Mouse (Mus musculus) kidney, embryonic 15.5 days (tissue): ENCODE results near the gene Nfatc3. TPM values are rescaled to one million over a fixed set of nuclear protein-coding genes. Genes with fewer than 3 reads are reported as not detected.

ENCODE experiments used
- ATAC-seq: fragments of 200-750 bp; cut with Nextera tagmentation; replicated peaks from 2 replicates; pipeline ENCODE4 v1.8.0; 2017; ENCODE audit warnings: moderate TSS enrichment; ENCODE audit not compliant: low FRiP score
- H3K27ac ChIP-seq: fragments of 300-500 bp; sonication (generic); 2 replicates; pipeline ENCODE4 v1.5.1; 2015; ENCODE audit warnings: mild to moderate bottlenecking, inconsistent platforms
- H3K27me3 ChIP-seq: fragments of 300-500 bp; sonication (generic); 2 replicates; pipeline ENCODE4 v1.6.1; 2015; ENCODE audit warnings: inconsistent platforms
- H3K36me3 ChIP-seq: fragments of 300-500 bp; sonication (generic); 2 replicates; pipeline ENCODE4 v1.6.1; 2015; ENCODE audit warnings: inconsistent platforms
- H3K4me1 ChIP-seq: fragments of 300-500 bp; sonication (generic); 2 replicates; pipeline ENCODE4 v1.6.1; 2015; ENCODE audit warnings: inconsistent platforms
- H3K4me2 ChIP-seq: fragments of 300-500 bp; sonication (generic); 2 replicates; pipeline ENCODE4 v1.6.1; 2015; ENCODE audit warnings: moderate library complexity, mild to moderate bottlenecking, inconsistent platforms
- H3K4me3 ChIP-seq: fragments of 300-500 bp; sonication (generic); replicated peaks from 2 replicates; pipeline ENCODE4 v1.5.1; 2015; ENCODE audit warnings: mild to moderate bottlenecking, inconsistent platforms
- H3K9ac ChIP-seq: fragments of 300-500 bp; sonication (generic); 2 replicates; pipeline ENCODE4 v1.6.1; 2015; ENCODE audit warnings: mild to moderate bottlenecking, inconsistent platforms
- H3K9me3 ChIP-seq: fragments of 300-500 bp; sonication (generic); replicated peaks from 2 replicates; pipeline ENCODE4 v1.6.1; 2016; ENCODE audit warnings: inconsistent platforms
- WGBS: fragments of 180-500 bp; shearing (Covaris S2); methylation state at CpG from one replicate; pipeline ENCODE4 v1.1.7; 2015; ENCODE audit warnings: mixed read lengths; 5-methylcytosine and 5-hydroxymethylcytosine counted together
- polyA plus RNA-seq: library from polyadenylated mRNA; unstranded; fragments of >200 nt; fragmentation: Nextera tagmentation; extraction: Ambion mirVana; gene quantifications from 2 replicates; pipeline ENCODE4 v1.2.1, GENCODE M21; 2015

Gene Nfatc3
- polyA plus RNA-seq, 1 experiment from 2014 or later: 7.3 TPM

GRCm38 (mm10) chr8:106043055-106043454 is 15.6 kb upstream of the Nfatc3 start:
- H3K27ac ChIP-seq: no peak overlapping the region
- no peak overlapping the region for H3K4me3 ChIP-seq
- peaks cover 7% of the 10 kb centered on the region; the same call in 1 of the 2 replicates for H3K36me3 ChIP-seq
- no peak overlapping the region for H3K9ac ChIP-seq
- H3K27me3 ChIP-seq: no peaks in the 10 kb centered on the region
- H3K4me1 ChIP-seq: no peaks in the 10 kb centered on the region; the same call in 1 of the 2 replicates
- 70% methylated on average over 2 of the region's 2 CpGs for WGBS
- ATAC-seq: no peak
- H3K4me2 ChIP-seq: no peak overlapping the region
- H3K9me3 ChIP-seq: no peaks in the 10 kb centered on the region

GRCm38 (mm10) chr8:106044151-106044550 is 14.5 kb upstream of the Nfatc3 start:
- Histone ChIP-seq H3K4me3 (no peak overlapping the region), H3K4me2 (no peak overlapping the region), H3K9ac (no peak overlapping the region), H3K9me3 (no peaks in the 10 kb centered on the region), H3K4me1 (no peaks in the 10 kb centered on the region; the same call in 1 of the 2 replicates), H3K36me3 (peaks cover 12% of the 10 kb centered on the region; the same call in 1 of the 2 replicates), H3K27me3 (no peaks in the 10 kb centered on the region), H3K27ac (0 out of 2 replicates have a peak overlapping the region, but pooled peaks have one; percentile 18)
- 37% methylated on average over 3 of the region's 3 CpGs for WGBS
- 0 out of 2 replicates have a peak, but pooled peaks have one; percentile 33 for ATAC-seq

DNA sequence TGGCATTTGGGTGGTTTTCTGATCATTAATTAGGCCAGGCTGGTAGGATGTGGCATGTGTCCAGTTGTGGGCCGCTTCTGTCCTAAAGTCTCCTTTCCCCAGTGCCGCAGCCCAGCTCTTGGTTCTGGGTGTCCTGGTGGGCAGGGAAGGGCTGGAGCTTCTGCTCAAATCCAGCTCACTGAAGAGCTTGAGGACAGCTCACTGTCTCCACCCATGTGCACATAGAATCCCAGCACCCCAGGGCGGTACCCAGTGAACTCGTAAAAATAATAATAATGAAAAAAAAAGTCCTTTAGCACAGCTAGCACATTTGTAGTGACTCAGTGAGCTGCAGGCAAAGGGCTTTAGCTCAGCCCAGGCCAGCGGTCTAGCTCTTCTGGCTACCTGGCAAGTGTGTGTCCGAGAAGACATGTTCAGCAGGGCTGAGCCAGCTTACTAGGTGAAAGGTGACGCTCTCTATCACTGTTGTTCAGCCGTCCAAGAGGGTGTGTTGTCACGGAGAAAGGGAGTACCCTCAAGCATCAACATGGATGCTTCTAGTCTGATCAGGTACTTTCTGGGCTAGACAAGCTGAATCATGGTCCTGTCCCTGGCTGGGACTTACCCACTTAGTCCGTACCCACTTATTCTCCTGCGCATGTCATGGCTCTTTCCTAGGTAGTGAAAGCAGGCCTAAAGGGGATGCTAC is 11.6 kb upstream of the Nfatc3 start:
- no peak for ATAC-seq
- Histone ChIP-seq H3K9ac (no peak overlapping the region), H3K27ac (no peak overlapping the region), H3K4me2 (no peak overlapping the region), H3K27me3 (no peaks in the 10 kb centered on the region), H3K9me3 (no peaks in the 10 kb centered on the region), H3K4me1 (no peaks in the 10 kb centered on the region; the same call in 1 of the 2 replicates), H3K4me3 (no peak overlapping the region), H3K36me3 (peaks cover 29% of the 10 kb centered on the region)
- 95% methylated on average over 11 of the region's 11 CpGs for WGBS

GRCm38 (mm10) chr8:106047854-106048630 is 10.6 kb upstream of the Nfatc3 start:
- no peak for ATAC-seq
- no peak overlapping the region for H3K27ac ChIP-seq
- H3K9me3 ChIP-seq: no peaks in the 10 kb centered on the region
- no peaks in the 10 kb centered on the region; the same call in 1 of the 2 replicates for H3K4me1 ChIP-seq
- H3K4me2 ChIP-seq: no peak overlapping the region
- peaks cover 39% of the 10 kb centered on the region for H3K36me3 ChIP-seq
- no peak overlapping the region for H3K9ac ChIP-seq
- H3K27me3 ChIP-seq: no peaks in the 10 kb centered on the region
- no peak overlapping the region for H3K4me3 ChIP-seq
- 82% methylated on average over 5 of the region's 5 CpGs for WGBS

GRCm38 (mm10) chr8:106049840-106050239 is 8.8 kb upstream of the Nfatc3 start:
- H3K4me3 ChIP-seq: no peak overlapping the region
- ATAC-seq: no peak
- H3K9ac ChIP-seq: no peak overlapping the region
- H3K4me2 ChIP-seq: no peak overlapping the region
- H3K36me3 ChIP-seq: peaks cover 50% of the 10 kb centered on the region
- H3K27ac ChIP-seq: no peak overlapping the region
- no peaks in the 10 kb centered on the region for H3K27me3 ChIP-seq
- H3K4me1 ChIP-seq: no peaks in the 10 kb centered on the region
- no peaks in the 10 kb centered on the region for H3K9me3 ChIP-seq
- 90% methylated on average over 6 of the region's 6 CpGs for WGBS

GRCm38 (mm10) chr8:106051068-106051467 is 7.6 kb upstream of the Nfatc3 start:
- H3K27me3 ChIP-seq: no peaks in the 10 kb centered on the region
- 87% methylated on average over 3 of the region's 3 CpGs for WGBS
- no peaks in the 10 kb centered on the region for H3K9me3 ChIP-seq
- H3K4me3 ChIP-seq: no peak overlapping the region
- no peak for ATAC-seq
- H3K36me3 ChIP-seq: peaks cover 50% of the 10 kb centered on the region
- no peak overlapping the region for H3K9ac ChIP-seq
- no peak overlapping the region for H3K4me2 ChIP-seq
- no peak overlapping the region for H3K27ac ChIP-seq
- H3K4me1 ChIP-seq: no peaks in the 10 kb centered on the region

DNA sequence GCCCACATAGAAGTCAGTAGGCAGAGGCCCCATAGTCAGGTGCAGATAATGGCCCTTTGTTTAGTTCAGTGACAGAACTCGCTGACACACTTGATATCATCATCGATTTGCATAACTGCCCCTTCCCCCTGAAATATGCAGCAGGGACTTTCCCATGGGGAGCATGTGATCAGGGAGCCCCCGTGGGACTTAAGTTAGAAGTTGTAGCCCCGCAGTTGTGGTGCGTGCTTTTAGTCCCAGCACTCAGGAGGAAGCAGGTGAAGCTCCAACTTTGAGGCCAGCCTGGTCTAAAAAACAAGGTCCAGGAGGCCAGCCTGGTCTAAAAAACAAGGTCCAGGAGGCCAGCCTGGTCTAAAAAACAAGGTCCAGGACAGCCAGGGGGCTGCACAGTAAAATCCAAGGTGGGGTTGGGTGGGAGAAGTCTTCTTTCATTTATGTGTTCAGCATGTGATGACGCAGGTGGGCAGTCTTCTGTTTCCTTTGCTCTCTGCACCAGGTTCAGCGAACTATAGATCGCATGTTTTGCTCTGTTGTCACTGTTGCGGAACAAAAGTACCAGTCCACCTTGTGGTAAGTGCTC is 6.0 kb upstream of the Nfatc3 start:
- Histone ChIP-seq H3K27ac (no peak overlapping the region), H3K4me2 (no peak overlapping the region), H3K36me3 (peaks cover 46% of the 10 kb centered on the region), H3K4me1 (no peaks in the 10 kb centered on the region), H3K9ac (no peak overlapping the region), H3K4me3 (no peak overlapping the region), H3K9me3 (no peaks in the 10 kb centered on the region), H3K27me3 (no peaks in the 10 kb centered on the region)
- 87% methylated on average over 9 of the region's 9 CpGs for WGBS
- ATAC-seq: no peak

GRCm38 (mm10) chr8:106054190-106054811 is 4.3 kb upstream of the Nfatc3 start:
- Histone ChIP-seq H3K4me1 (peaks cover 11% of the 10 kb centered on the region), H3K9me3 (no peaks in the 10 kb centered on the region), H3K9ac (no peak overlapping the region), H3K4me2 (no peak overlapping the region), H3K27me3 (no peaks in the 10 kb centered on the region), H3K27ac (no peak overlapping the region), H3K36me3 (peaks cover 41% of the 10 kb centered on the region), H3K4me3 (no peak overlapping the region)
- ATAC-seq: no peak
- WGBS: 38% methylated on average over 6 of the region's 6 CpGs

DNA sequence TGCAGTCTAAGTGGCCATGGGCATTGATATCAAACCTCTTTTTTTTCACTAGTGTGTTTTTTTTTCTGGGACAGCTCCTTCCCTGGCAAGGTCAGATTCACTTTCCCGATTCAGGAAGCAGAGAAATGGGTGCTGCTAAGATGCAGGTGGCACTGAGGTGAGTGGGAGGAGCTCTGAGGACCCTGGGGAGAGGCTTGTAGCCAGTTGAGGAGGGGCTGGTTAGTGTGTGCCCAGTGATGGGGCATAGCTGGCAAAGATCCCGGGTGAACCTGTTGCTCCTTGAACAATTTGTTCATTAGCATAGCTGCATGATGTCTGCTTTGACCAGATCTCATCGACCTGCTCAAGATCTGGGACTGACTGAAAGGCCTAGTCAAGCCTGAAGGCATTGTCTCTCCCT is 3.6 kb upstream of the Nfatc3 start:
- H3K9me3 ChIP-seq: no peaks in the 10 kb centered on the region
- no peak overlapping the region for H3K9ac ChIP-seq
- peaks cover 11% of the 10 kb centered on the region for H3K4me1 ChIP-seq
- H3K4me2 ChIP-seq: no peak overlapping the region
- WGBS: 37% methylated on average over 3 of the region's 3 CpGs
- H3K36me3 ChIP-seq: peaks cover 41% of the 10 kb centered on the region
- no peak overlapping the region for H3K27ac ChIP-seq
- no peaks in the 10 kb centered on the region for H3K27me3 ChIP-seq
- ATAC-seq: no peak
- H3K4me3 ChIP-seq: no peak overlapping the region

GRCm38 (mm10) chr8:106056455-106056982 is 2.1 kb upstream of the Nfatc3 start:
- Histone ChIP-seq H3K9ac (no peak overlapping the region), H3K27ac (no peak overlapping the region), H3K4me2 (no peak overlapping the region), H3K4me1 (peaks cover 19% of the 10 kb centered on the region), H3K36me3 (peaks cover 26% of the 10 kb centered on the region), H3K9me3 (no peaks in the 10 kb centered on the region), H3K27me3 (no peaks in the 10 kb centered on the region), H3K4me3 (no peak overlapping the region)
- ATAC-seq: no peak
- 82% methylated on average over 4 of the region's 4 CpGs for WGBS

DNA sequence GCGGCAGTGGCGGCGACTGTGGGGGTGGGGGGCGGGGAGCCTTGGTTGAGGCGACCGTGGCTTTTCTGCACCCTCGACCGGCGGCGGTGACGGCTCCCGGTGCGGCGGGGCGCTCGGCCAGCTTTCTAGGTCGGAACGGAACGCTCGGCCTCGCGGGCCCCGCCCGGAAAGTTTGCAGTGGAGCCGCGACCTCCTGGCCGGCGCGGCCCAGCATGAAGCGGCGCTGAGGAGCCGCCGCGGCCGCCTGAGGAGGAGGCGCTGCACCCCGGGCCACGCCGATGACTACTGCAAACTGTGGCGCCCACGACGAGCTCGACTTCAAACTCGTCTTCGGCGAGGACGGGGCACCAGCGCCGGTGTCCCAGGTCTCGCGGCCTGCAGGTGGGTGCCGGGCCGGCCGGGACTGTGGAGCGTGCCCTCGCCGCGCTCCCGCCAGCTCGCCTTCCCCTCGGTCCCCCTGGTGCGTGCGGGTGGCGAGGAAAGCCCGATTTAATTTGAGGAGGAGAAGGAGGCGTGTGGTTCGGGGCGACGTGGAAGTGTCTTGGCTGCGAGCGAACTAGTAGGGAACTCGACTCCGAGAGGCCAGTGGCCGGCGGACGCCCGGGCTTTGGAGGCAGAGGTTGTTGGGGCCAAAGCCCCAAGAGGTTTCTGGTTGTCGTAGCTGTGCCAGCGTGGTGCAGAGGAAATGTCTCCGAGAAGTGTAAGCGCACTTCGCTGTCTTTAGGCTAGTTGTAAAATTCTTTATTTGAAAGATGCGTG is 1.2 kb downstream of the Nfatc3 start:
- under 1% methylated on average over 82 of the region's 83 CpGs for WGBS

More for the DNA sequence above, 1.2 kb downstream of the Nfatc3 start:
- Histone ChIP-seq H3K4me2 (peak overlapping the region; percentile 81), H3K27me3 (no peaks in the 10 kb centered on the region), H3K9ac (peak overlapping the region; percentile 89), H3K36me3 (no peaks in the 10 kb centered on the region), H3K4me3 (peak overlapping the region; percentile 93), H3K9me3 (no peaks in the 10 kb centered on the region), H3K27ac (peak overlapping the region; percentile 98), H3K4me1 (peaks cover 31% of the 10 kb centered on the region)
- peak; percentile 87 for ATAC-seq
